Mouse (Mus musculus) forebrain, embryonic 16.5 days (tissue): ENCODE results near the gene Map2k6. TPM values are rescaled to one million over a fixed set of nuclear protein-coding genes. Genes with fewer than 3 reads are reported as not detected.

Source experiments
- ATAC-seq: fragments of 200-750 bp; cut with Nextera tagmentation; 2 replicates; pipeline ENCODE4 v1.8.0; 2017; ENCODE audit warnings: mild to moderate bottlenecking, moderate library complexity
- H3K27ac ChIP-seq: fragments of 300-500 bp; sonication (generic); 2 replicates; pipeline ENCODE4 v1.5.1; 2014; ENCODE audit warnings: low read length, control low read depth
- H3K27me3 ChIP-seq: fragments of 300-500 bp; sonication (generic); replicated peaks from 2 replicates; pipeline ENCODE4 v1.6.1; 2014; ENCODE audit warnings: low read length; ENCODE audit not compliant: control insufficient read depth, insufficient read depth
- H3K36me3 ChIP-seq: fragments of 300-500 bp; sonication (generic); 2 replicates; pipeline ENCODE4 v1.6.1; 2014; ENCODE audit not compliant: control insufficient read depth, insufficient read depth
- H3K4me1 ChIP-seq: fragments of 300-500 bp; sonication (generic); replicated peaks from 2 replicates; pipeline ENCODE4 v1.6.1; 2014; ENCODE audit warnings: low read length; ENCODE audit not compliant: control insufficient read depth, insufficient read depth
- H3K4me2 ChIP-seq: fragments of 300-500 bp; sonication (generic); 2 replicates; pipeline ENCODE4 v1.6.1; 2014; ENCODE audit warnings: mild to moderate bottlenecking, low read length, control low read depth
- H3K4me3 ChIP-seq: fragments of 300-500 bp; sonication (generic); replicated peaks from 2 replicates; pipeline ENCODE4 v1.5.1; 2014; ENCODE audit warnings: mild to moderate bottlenecking, low read length, control low read depth
- H3K9ac ChIP-seq: fragments of 300-500 bp; sonication (generic); replicated peaks from 2 replicates; pipeline ENCODE4 v1.6.1; 2014; ENCODE audit warnings: low read depth, low read length, control low read depth
- H3K9me3 ChIP-seq: fragments of 300-500 bp; sonication (generic); 2 replicates; pipeline ENCODE4 v1.6.1; 2016; ENCODE audit warnings: low read length; ENCODE audit not compliant: control insufficient read depth
- WGBS: fragments of 180-500 bp; shearing (Covaris S2); extraction: QIAGEN DNeasy Blood & Tissue Kit; methylation state at CpG from one replicate; pipeline ENCODE4 v1.1.7; 2014; 5-methylcytosine and 5-hydroxymethylcytosine counted together
- polyA plus RNA-seq: library from polyadenylated mRNA; unstranded; fragments of >200 nt; fragmentation: Nextera tagmentation; extraction: Ambion mirVana; gene quantifications from 2 replicates; pipeline ENCODE4 v1.2.1, GENCODE M21; 2015

Gene Map2k6
- polyA plus RNA-seq, 1 experiment from 2014 or later = 44.7 TPM

DNA sequence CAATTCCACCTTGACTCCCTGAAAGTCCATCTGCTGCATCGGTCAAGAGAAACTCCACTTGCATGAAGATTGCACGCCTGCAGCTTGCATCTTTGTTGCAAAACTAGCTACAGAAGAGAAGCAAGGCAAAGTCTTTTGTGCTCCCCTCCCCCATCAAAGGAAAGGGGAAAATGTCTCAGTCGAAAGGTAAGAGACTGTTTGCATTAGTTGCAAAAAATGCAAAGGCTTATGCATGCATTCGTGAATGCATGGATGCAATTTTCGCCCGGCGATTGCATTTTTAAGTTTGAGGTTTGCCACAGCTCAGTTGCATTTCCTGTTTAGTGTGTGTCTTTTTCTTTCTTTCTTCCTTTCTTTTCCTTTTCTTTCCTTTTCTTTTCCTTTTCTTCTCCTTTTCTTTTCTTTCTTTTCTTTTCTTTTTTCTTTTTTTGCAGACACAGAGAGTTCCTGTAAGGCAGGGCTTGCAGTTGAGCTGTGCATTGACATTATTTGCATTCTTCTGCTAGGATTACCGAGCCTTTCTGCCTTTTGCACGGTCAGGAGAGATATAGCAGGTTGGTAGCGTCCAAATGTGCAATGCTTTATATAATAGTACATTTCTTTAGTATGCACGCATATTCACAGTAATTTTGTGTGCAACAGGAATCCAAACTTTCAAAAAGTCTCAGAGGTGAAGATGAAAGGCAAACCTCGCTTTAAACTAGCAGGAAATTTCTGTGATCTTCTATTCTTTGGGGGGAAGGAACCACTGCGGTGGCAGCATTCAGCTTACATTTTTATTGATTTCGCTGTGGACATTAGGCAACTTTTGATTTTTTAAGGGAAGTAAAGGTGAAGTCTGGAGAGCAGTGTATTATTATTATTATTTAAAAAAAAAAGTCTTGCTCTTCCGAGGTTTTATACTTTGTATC, 573 bp downstream of the Map2k6 start:
- H3K27ac ChIP-seq = peak overlapping the region; percentile 48
- peak; percentile 13 for ATAC-seq
- WGBS = 4% methylated on average over 15 of the region's 15 CpGs
- H3K27me3 ChIP-seq = no peaks in the 10 kb centered on the region
- H3K4me1 ChIP-seq = peaks cover 31% of the 10 kb centered on the region
- H3K36me3 ChIP-seq = no peaks in the 10 kb centered on the region
- H3K4me3 ChIP-seq = peak overlapping the region; percentile 61
- H3K9me3 ChIP-seq = no peaks in the 10 kb centered on the region
- peak overlapping the region; percentile 58 for H3K9ac ChIP-seq
- H3K4me2 ChIP-seq = peak overlapping the region; percentile 75

DNA sequence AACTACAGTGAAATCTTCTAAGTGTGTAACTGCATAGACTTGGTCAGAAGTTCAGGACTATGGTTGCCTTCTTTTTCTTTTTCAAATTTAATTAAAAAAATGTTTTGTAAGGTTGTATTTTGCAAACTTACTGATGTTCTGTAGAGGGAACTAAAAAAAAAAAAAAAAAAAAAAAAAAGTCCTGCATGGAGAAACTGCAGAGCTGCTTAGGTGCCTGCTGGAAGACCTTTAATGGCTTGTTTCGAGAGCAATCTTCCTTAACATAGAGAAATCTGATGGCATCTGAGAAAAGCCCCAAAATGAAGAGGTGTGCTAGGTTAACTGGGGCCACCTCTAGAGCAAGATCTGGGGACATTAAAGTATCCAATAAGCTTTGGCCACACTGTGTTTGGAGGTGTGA, 1.4 kb downstream of the Map2k6 start:
- H3K36me3 ChIP-seq = no peaks in the 10 kb centered on the region
- no peak overlapping the region for H3K27ac ChIP-seq
- no peak for ATAC-seq
- peak overlapping the region; percentile 75 for H3K4me2 ChIP-seq
- peak overlapping the region; percentile 58 for H3K9ac ChIP-seq
- peaks cover 31% of the 10 kb centered on the region for H3K4me1 ChIP-seq
- 26% methylated on average over 1 of the region's 1 CpGs for WGBS
- no peaks in the 10 kb centered on the region for H3K9me3 ChIP-seq
- peak overlapping the region; percentile 61 for H3K4me3 ChIP-seq
- H3K27me3 ChIP-seq = no peaks in the 10 kb centered on the region

DNA sequence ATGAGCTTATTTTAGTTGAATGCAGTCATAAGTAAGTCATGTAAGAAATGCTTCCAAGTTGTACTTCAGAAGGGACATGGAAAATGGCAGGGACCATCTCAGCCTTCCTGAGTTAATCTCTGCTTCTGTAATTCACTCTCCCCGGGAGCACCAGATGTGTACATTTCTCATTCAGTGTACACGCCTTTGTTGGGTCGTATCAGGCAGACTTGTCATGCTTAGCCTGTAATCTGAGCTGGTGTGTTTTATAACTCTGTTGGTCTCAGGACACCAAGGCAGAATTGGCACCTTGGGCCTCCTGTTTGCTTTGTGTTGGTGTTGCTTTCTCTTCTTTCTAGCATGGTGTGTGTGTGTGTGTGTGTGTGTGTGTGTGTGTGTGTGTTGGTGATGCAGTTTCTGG, 3.7 kb downstream of the Map2k6 start:
- WGBS = 24% methylated on average over 3 of the region's 3 CpGs
- Histone ChIP-seq H3K9ac (no peak overlapping the region), H3K36me3 (no peaks in the 10 kb centered on the region), H3K27me3 (no peaks in the 10 kb centered on the region), H3K4me3 (no peak overlapping the region), H3K9me3 (no peaks in the 10 kb centered on the region), H3K4me1 (peaks cover 18% of the 10 kb centered on the region), H3K27ac (no peak overlapping the region), H3K4me2 (no peak overlapping the region)
- no peak for ATAC-seq

- Histone ChIP-seq H3K4me3 (no peak overlapping the region), H3K4me2 (no peak overlapping the region), H3K9ac (no peak overlapping the region), H3K36me3 (no peaks in the 10 kb centered on the region), H3K9me3 (no peaks in the 10 kb centered on the region), H3K4me1 (peaks cover 18% of the 10 kb centered on the region), H3K27me3 (no peaks in the 10 kb centered on the region), H3K27ac (no peak overlapping the region)
- WGBS = 85% methylated on average over 2 of the region's 2 CpGs
- no peak for ATAC-seq
Measured at GRCm38 (mm10) chr11:110403602-110404001, 4.7 kb downstream of the Map2k6 start.

DNA sequence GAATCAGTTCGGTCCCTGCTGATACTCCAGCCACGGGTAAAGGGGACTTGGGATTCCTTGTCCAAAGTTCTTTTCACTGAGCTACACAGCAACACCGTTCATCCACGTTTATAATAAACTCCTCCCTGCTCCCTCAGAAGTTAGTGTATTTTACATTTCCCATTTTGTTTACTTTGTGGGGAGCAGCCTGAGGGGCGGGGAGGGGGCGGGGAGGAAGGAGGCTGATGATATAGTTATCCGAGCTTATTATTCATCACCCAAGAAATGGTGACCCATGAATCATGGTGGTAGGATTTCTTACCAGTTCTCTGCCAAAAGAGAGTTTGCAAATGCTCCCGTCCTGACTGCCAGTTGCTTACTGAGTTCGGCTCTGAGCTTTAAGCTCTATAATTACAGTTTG, 6.7 kb downstream of the Map2k6 start:
- WGBS = 72% methylated on average over 9 of the region's 9 CpGs
- Histone ChIP-seq H3K4me1 (peaks cover 10% of the 10 kb centered on the region), H3K9me3 (no peaks in the 10 kb centered on the region), H3K4me3 (no peak overlapping the region), H3K27ac (no peak overlapping the region), H3K4me2 (no peak overlapping the region), H3K9ac (no peak overlapping the region), H3K36me3 (no peaks in the 10 kb centered on the region), H3K27me3 (no peaks in the 10 kb centered on the region)
- no peak for ATAC-seq

GRCm38 (mm10) chr11:110409131-110409530, 10.2 kb downstream of the Map2k6 start:
- no peak for ATAC-seq
- no peaks in the 10 kb centered on the region for H3K9me3 ChIP-seq
- H3K9ac ChIP-seq = no peak overlapping the region
- no peak overlapping the region for H3K4me3 ChIP-seq
- 91% methylated on average over 12 of the region's 12 CpGs for WGBS
- no peak overlapping the region for H3K27ac ChIP-seq
- H3K27me3 ChIP-seq = no peaks in the 10 kb centered on the region
- no peaks in the 10 kb centered on the region for H3K36me3 ChIP-seq
- no peak overlapping the region for H3K4me2 ChIP-seq
- no peaks in the 10 kb centered on the region for H3K4me1 ChIP-seq

- ATAC-seq = no peak
- no peaks in the 10 kb centered on the region for H3K27me3 ChIP-seq
- no peak overlapping the region for H3K4me2 ChIP-seq
- 75% methylated on average over 9 of the region's 9 CpGs for WGBS
- H3K9me3 ChIP-seq = no peaks in the 10 kb centered on the region
- H3K4me3 ChIP-seq = no peak overlapping the region
- H3K27ac ChIP-seq = no peak overlapping the region
- no peaks in the 10 kb centered on the region for H3K4me1 ChIP-seq
- H3K36me3 ChIP-seq = no peaks in the 10 kb centered on the region
- H3K9ac ChIP-seq = no peak overlapping the region
Measured at GRCm38 (mm10) chr11:110409776-110410175, 10.9 kb downstream of the Map2k6 start.

DNA sequence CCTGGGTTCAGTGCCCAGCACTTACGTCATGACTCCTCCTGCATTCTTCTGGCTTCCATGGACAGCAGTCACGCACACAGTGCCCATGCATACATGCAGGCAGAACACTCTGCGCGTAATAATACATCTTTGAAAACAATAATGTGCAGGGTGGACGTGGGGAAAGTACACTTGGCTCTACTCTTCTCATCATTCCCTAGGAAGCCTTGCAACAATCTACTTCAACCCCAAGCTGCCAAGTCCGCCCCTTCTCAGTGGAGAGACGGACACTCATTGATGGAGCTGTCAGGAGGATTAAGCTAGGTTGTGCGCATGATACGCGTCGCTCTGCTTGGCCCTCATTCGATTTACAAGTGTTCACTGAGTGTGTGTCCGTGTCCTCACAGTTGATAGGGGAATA, 12.7 kb downstream of the Map2k6 start:
- H3K4me2 ChIP-seq = no peak overlapping the region
- no peaks in the 10 kb centered on the region for H3K36me3 ChIP-seq
- no peak for ATAC-seq
- H3K9me3 ChIP-seq = no peaks in the 10 kb centered on the region
- H3K9ac ChIP-seq = no peak overlapping the region
- H3K27me3 ChIP-seq = no peaks in the 10 kb centered on the region
- no peak overlapping the region for H3K4me3 ChIP-seq
- no peak overlapping the region for H3K27ac ChIP-seq
- 0 out of 2 replicates have a peak, but pooled peaks cover under 1% of the 10 kb centered on the region for H3K4me1 ChIP-seq
- WGBS = 94% methylated on average over 13 of the region's 13 CpGs

DNA sequence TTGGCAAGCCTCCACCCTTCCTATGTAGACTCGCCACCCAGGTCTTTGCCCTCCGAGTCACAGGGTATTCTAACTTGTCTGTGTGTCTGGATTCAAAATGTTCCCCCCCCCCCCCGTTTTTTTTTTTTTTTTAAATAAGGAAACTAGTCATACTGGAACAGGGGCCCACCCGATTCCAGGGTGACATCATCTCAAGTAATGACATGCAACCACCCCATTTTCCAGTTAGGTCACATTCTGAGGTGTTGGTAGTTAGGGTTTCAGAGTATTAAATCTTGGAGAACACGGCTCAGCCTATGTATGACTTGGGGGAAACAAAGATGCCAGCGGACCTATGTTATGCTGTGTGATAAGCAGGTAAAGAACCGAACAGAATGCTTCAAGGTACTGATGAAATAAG, 15.3 kb downstream of the Map2k6 start:
- H3K4me1 ChIP-seq = 0 out of 2 replicates have a peak, but pooled peaks cover 2% of the 10 kb centered on the region
- H3K27ac ChIP-seq = no peak overlapping the region
- no peak overlapping the region for H3K9ac ChIP-seq
- no peaks in the 10 kb centered on the region for H3K36me3 ChIP-seq
- H3K27me3 ChIP-seq = no peaks in the 10 kb centered on the region
- no peak overlapping the region for H3K4me3 ChIP-seq
- WGBS = 83% methylated on average over 7 of the region's 7 CpGs
- no peak for ATAC-seq
- H3K4me2 ChIP-seq = no peak overlapping the region
- H3K9me3 ChIP-seq = no peaks in the 10 kb centered on the region
